Comparison of ENCODE assay signal across 28 mouse cellular contexts in the genomic region with DNA sequence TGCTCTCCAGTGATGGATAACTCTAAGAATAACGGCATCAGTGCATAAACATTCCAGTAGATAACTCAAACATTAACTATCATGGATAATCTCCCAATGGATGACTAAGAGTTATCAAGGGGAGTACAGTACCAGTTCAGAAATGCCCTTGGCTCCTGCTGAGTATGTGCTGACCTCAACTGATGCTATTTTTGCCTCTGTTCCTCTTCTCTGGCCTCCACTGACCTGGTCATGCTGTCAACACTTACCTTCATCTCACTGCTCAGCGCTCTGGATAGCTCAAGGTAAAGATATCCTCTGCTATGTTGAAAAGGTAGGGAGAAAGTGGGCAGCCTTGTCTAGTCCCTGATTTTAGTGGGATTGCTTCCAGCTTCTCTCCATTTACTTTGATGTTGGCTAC. TPM values are rescaled to one million over a fixed set of nuclear protein-coding genes. Genes with fewer than 3 reads are reported as not detected.
"Had no signal": no experiment of that assay in that cellular context is flagged by ENCODE, and none has a peak within 500 bp of the region (broad histone marks: within the 10 kb centered on the region; RNA-seq: fewer than 3 reads in every experiment).

No protein-coding gene starts in this region.

- H3K9me3 ChIP-seq: heart, embryonic 10.5 days; hindbrain, embryonic 13.5 days; hindbrain, embryonic 15.5 days; kidney, embryonic 15.5 days; limb, embryonic 13.5 days; limb, embryonic 15.5 days; liver, embryonic 12.5 days had no signal

- H3K4me2 ChIP-seq: hindbrain, embryonic 13.5 days; hindbrain, embryonic 15.5 days; kidney, embryonic 15.5 days; limb, embryonic 13.5 days; limb, embryonic 15.5 days; liver, embryonic 12.5 days had no signal

- DNase-seq: forebrain, postnatal 0 days; gastrocnemius, postnatal 14 days; gastrocnemius, postnatal 36 days; kidney, adult 11 months; kidney, adult 2 months; kidney, adult 9 months; kidney, postnatal 14 days; kidney, postnatal 36 days; layer of hippocampus, adult 9-11 months; layer of hippocampus, postnatal 36 days; left cerebral cortex, postnatal 4 days; lung, adult 18-20 months had no signal

- H3K27ac ChIP-seq: heart, embryonic 10.5 days; hindbrain, embryonic 13.5 days; hindbrain, embryonic 15.5 days; hindbrain, postnatal 0 days; kidney, embryonic 15.5 days; kidney, postnatal 0 days; limb, embryonic 13.5 days; limb, embryonic 15.5 days; liver, embryonic 12.5 days; liver, embryonic 14.5 days had no signal

- H3K4me1 ChIP-seq: heart, embryonic 10.5 days; hindbrain, embryonic 13.5 days; hindbrain, embryonic 15.5 days; kidney, embryonic 15.5 days; limb, embryonic 13.5 days; limb, embryonic 15.5 days; liver, embryonic 12.5 days had no signal

- H3K9ac ChIP-seq: forebrain, postnatal 0 days; hindbrain, embryonic 13.5 days; hindbrain, embryonic 15.5 days; kidney, embryonic 15.5 days; limb, embryonic 13.5 days; limb, embryonic 15.5 days; liver, embryonic 12.5 days; liver, embryonic 14.5 days had no signal

- ATAC-seq: forebrain, postnatal 0 days; hindbrain, postnatal 0 days; intestine, embryonic 16.5 days; liver, embryonic 12.5 days had no signal

- H3K36me3 ChIP-seq: heart, embryonic 10.5 days; hindbrain, embryonic 13.5 days; hindbrain, embryonic 15.5 days; kidney, embryonic 15.5 days; limb, embryonic 13.5 days; limb, embryonic 15.5 days; liver, embryonic 12.5 days had no signal

- H3K27me3 ChIP-seq: hindbrain, embryonic 13.5 days; hindbrain, embryonic 15.5 days; kidney, embryonic 15.5 days; limb, embryonic 13.5 days; limb, embryonic 15.5 days; liver, embryonic 12.5 days had no signal

- H3K4me3 ChIP-seq: heart, embryonic 10.5 days; hindbrain, embryonic 13.5 days; hindbrain, embryonic 15.5 days; kidney, embryonic 15.5 days; limb, embryonic 13.5 days; limb, embryonic 15.5 days; liver, embryonic 12.5 days had no signal

RNA-seq across cellular contexts. Expression of gene Tecrl, which starts 30.0 kb away (rescaled TPM):
- total RNA-seq: hematopoietic stem cell, adult 5-6 weeks; left cerebral cortex, postnatal 4 days; liver, adult 2 months had no signal
- polyA plus RNA-seq: gonadal fat pad, adult 2 months; intestine, embryonic 14.5 days; kidney, postnatal 0 days; large intestine, adult 2 months; liver, adult 2 months; liver, embryonic 14.5 days had no signal
